ENCODE assay signal across 17 mouse cellular contexts in the genomic region with DNA sequence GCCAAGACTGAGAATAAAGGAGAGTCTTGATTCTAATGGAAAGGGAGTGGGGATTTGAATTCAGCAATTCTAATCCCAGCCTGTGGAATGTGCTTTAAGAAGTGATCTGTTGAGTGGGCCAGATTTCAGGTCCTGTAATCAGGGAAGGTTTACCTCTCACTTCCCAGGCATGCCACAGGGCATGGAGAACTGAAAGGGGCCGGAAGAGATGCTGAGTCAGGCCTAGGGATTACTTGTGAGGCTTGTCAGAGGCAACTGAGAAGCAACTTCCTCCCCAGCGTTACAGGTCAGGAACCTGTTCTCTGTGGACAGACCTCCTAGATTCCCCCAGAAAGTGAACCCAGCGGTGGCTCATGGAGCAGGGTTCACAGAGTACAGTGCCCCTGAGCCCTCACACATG.
A peak's percentile ranks its signal among the peaks of the same experiment; 100 is the strongest.
DNase-seq lines count a peak whose midpoint lies in the region; ATAC-seq and TF ChIP-seq lines count a peak whose summit lies in the region.
"Had no signal": no experiment of that assay in that cellular context is flagged by ENCODE, and none has a peak within 500 bp of the region (broad histone marks: within the 10 kb centered on the region; RNA-seq: fewer than 3 reads in every experiment).

No protein-coding gene starts in this region.

- no peaks in the 10 kb centered on the region for H3K27me3 ChIP-seq in E14TG2a.4 (ENCODE audit: insufficient read depth, low read length)
- H3K27me3 ChIP-seq in ES-Bruce4 (ENCODE audit: control insufficient read depth, insufficient read depth, low read length, poor library complexity, severe bottlenecking), result no peaks in the 10 kb centered on the region
- H3K27me3 ChIP-seq in forebrain, postnatal 0 days (ENCODE audit: insufficient read depth, low read length), result no peaks in the 10 kb centered on the region
- H3K27me3 ChIP-seq in midbrain, postnatal 0 days (ENCODE audit: insufficient read depth, low read length), result no peaks in the 10 kb centered on the region
- H3K27me3 ChIP-seq: embryonic facial prominence, embryonic 12.5 days; forebrain, embryonic 15.5 days; heart, embryonic 13.5 days; hindbrain, embryonic 15.5 days had no signal

- DNase-seq in ZHBTc4 (ENCODE audit: low read depth, low spot score), result peak; percentile 65
- DNase-seq in yolk sac, embryonic 10.5 days (ENCODE audit: low spot score), result peak; percentile 38
- DNase-seq in forebrain, postnatal 0 days, result no peak
- DNase-seq in midbrain, postnatal 0 days (ENCODE audit: low spot score), result no peak
- DNase-seq: adrenal gland, postnatal 10 days; cerebellum, adult 11 months; cerebellum, adult 8-10 months; cerebellum, postnatal 14 days; embryo, embryonic 11 days; gastrocnemius, postnatal 14 days; heart, postnatal 36 days had no signal

- TF ChIP-seq POLR2A in ES-Bruce4 (IDR thresholded peaks at IDR 0.05; ENCODE audit: insufficient read depth, low read length), result no peak

- no peak for TF ChIP-seq EP300 in ES-Bruce4 (IDR thresholded peaks at IDR 0.05; ENCODE audit: insufficient read depth, low read depth, low read length)

- H3K36me3 ChIP-seq in E14TG2a.4 (ENCODE audit: insufficient read depth, low read length) (peaks cover 49% of the 10 kb centered on the region), ES-Bruce4 (ENCODE audit: control insufficient read depth, insufficient read depth, low read length, poor library complexity, severe bottlenecking) (peaks cover 18% of the 10 kb centered on the region)
- H3K36me3 ChIP-seq in forebrain, postnatal 0 days (ENCODE audit: insufficient read depth), result no peaks in the 10 kb centered on the region
- no peaks in the 10 kb centered on the region for H3K36me3 ChIP-seq in midbrain, postnatal 0 days (ENCODE audit: insufficient read depth, low read length)
- H3K36me3 ChIP-seq: embryonic facial prominence, embryonic 12.5 days; forebrain, embryonic 15.5 days; heart, embryonic 13.5 days; hindbrain, embryonic 15.5 days had no signal

- WGBS in forebrain, postnatal 0 days, result 79% methylated on average over 3 of the region's 3 CpGs
- 76% methylated on average over 3 of the region's 3 CpGs for WGBS in midbrain, postnatal 0 days

- TF ChIP-seq CTCF in E14TG2a.4 (conservative IDR thresholded peaks at IDR 0.05; ENCODE audit: low read length) (no peak), ES-Bruce4 (IDR thresholded peaks at IDR 0.05; ENCODE audit: low read depth, low read length) (no peak)
- no peak for TF ChIP-seq CTCF in forebrain, postnatal 0 days (IDR thresholded peaks at IDR 0.05; ENCODE audit: low read depth)
- TF ChIP-seq CTCF in midbrain, postnatal 0 days (IDR thresholded peaks at IDR 0.05), result no peak

- no peak overlapping the region for H3K4me2 ChIP-seq in forebrain, postnatal 0 days (ENCODE audit: low read depth)
- H3K4me2 ChIP-seq in midbrain, postnatal 0 days (ENCODE audit: low read depth, low read length, poor library complexity, severe bottlenecking), result no peak overlapping the region
- H3K4me2 ChIP-seq: embryonic facial prominence, embryonic 12.5 days; forebrain, embryonic 15.5 days; heart, embryonic 13.5 days; hindbrain, embryonic 15.5 days had no signal

- 0 out of 2 replicates have a peak overlapping the region, but pooled peaks have one; percentile 2 for H3K4me3 ChIP-seq in E14TG2a.4 (replicated peaks; ENCODE audit: low read length)
- H3K4me3 ChIP-seq in ES-Bruce4 (ENCODE audit: low read depth, low read length), result no peak overlapping the region
- no peak overlapping the region for H3K4me3 ChIP-seq in forebrain, postnatal 0 days (ENCODE audit: low read depth, low read length)
- H3K4me3 ChIP-seq in midbrain, postnatal 0 days (ENCODE audit: low read depth, low read length), result no peak overlapping the region
- H3K4me3 ChIP-seq: embryonic facial prominence, embryonic 12.5 days; forebrain, embryonic 15.5 days; heart, embryonic 13.5 days; hindbrain, embryonic 15.5 days had no signal

- H3K9me3 ChIP-seq in E14TG2a.4 (ENCODE audit: low read length) (no peaks in the 10 kb centered on the region), ES-Bruce4 (replicated peaks; ENCODE audit: control insufficient read depth, insufficient read depth, low read length, poor library complexity, severe bottlenecking) (no peaks in the 10 kb centered on the region)
- H3K9me3 ChIP-seq in forebrain, postnatal 0 days (ENCODE audit: low read length), result no peaks in the 10 kb centered on the region
- no peaks in the 10 kb centered on the region for H3K9me3 ChIP-seq in midbrain, postnatal 0 days (ENCODE audit: low read length)
- H3K9me3 ChIP-seq: embryonic facial prominence, embryonic 12.5 days; forebrain, embryonic 15.5 days; heart, embryonic 13.5 days; hindbrain, embryonic 15.5 days had no signal

- ATAC-seq in forebrain, postnatal 0 days, result no peak
- no peak for ATAC-seq in midbrain, postnatal 0 days (ENCODE audit: low FRiP score)
- ATAC-seq: forebrain, embryonic 15.5 days had no signal

- H3K9ac ChIP-seq in ES-Bruce4 (ENCODE audit: low read depth, poor library complexity, severe bottlenecking), result 0 out of 2 replicates have a peak overlapping the region, but pooled peaks have one; percentile 1
- no peak overlapping the region for H3K9ac ChIP-seq in forebrain, postnatal 0 days
- H3K9ac ChIP-seq in midbrain, postnatal 0 days (replicated peaks; ENCODE audit: low read length, poor library complexity, severe bottlenecking), result no peak overlapping the region
- H3K9ac ChIP-seq: embryonic facial prominence, embryonic 12.5 days; forebrain, embryonic 15.5 days; heart, embryonic 13.5 days; hindbrain, embryonic 15.5 days had no signal

- H3K4me1 ChIP-seq in E14TG2a.4 (replicated peaks; ENCODE audit: low read depth, low read length) (peaks cover 73% of the 10 kb centered on the region), ES-Bruce4 (ENCODE audit: control insufficient read depth, insufficient read depth, low read length) (no peaks in the 10 kb centered on the region)
- no peaks in the 10 kb centered on the region for H3K4me1 ChIP-seq in forebrain, postnatal 0 days (ENCODE audit: insufficient read depth)
- H3K4me1 ChIP-seq in midbrain, postnatal 0 days (ENCODE audit: insufficient read depth, low read length), result no peaks in the 10 kb centered on the region
- H3K4me1 ChIP-seq: forebrain, embryonic 15.5 days; hindbrain, embryonic 15.5 days had no signal

- H3K27ac ChIP-seq in ES-Bruce4 (ENCODE audit: insufficient read depth, low read length), result peak overlapping the region; percentile 51
- H3K27ac ChIP-seq in forebrain, postnatal 0 days (ENCODE audit: low read depth, low read length), result no peak overlapping the region
- no peak overlapping the region for H3K27ac ChIP-seq in midbrain, postnatal 0 days (ENCODE audit: low read depth, low read length)
- H3K27ac ChIP-seq: embryonic facial prominence, embryonic 12.5 days; forebrain, embryonic 15.5 days; heart, embryonic 13.5 days; hindbrain, embryonic 15.5 days had no signal

Comparison
In these comparisons a context has a peak if more than half of its experiments do, and no peak if none do; other contexts are left out.
1. DNase-seq: peak in ZHBTc4 (single experiment) and yolk sac, embryonic 10.5 days (single experiment); none in forebrain, postnatal 0 days (single experiment) and midbrain, postnatal 0 days (single experiment).